Mouse (Mus musculus) myocyte (in vitro differentiated cells): ENCODE data around the gene Metap1.

Experiments
- MYOD1 ChIP-seq, 3 experiments: IDR thresholded peaks; one replicate each; pipeline ENCODE4 v1.6.1; 2011; ENCODE audit warnings: control low read depth in 2 of 3, low read depth in 2 of 3, mild to moderate bottlenecking in 2 of 3, moderate library complexity in 1 of 3; ENCODE audit not compliant: insufficient read length in 2 of 3, control insufficient read depth in 1 of 3
- POLR2AphosphoS2 ChIP-seq: IDR thresholded peaks from one replicate; pipeline ENCODE4 v1.6.1; 2011; ENCODE audit warnings: low read depth, control low read depth; ENCODE audit not compliant: insufficient read length
- TCF12 ChIP-seq: IDR thresholded peaks from one replicate; pipeline ENCODE4 v1.6.1; 2011; ENCODE audit warnings: mild to moderate bottlenecking, control low read depth; ENCODE audit not compliant: poor library complexity, insufficient read depth, severe bottlenecking

GRCm38 (mm10) chr3:138515656-138516370 is 26.5 kb upstream of the Metap1 start:
- no peak for TF ChIP-seq POLR2AphosphoS2
- no peak for TF ChIP-seq TCF12
- TF ChIP-seq MYOD1 (IDR thresholded peaks at IDR 0.05; ENCODE audit: control insufficient read depth in 1 of 3, insufficient read length in 2 of 3, low read depth in 2 of 3): no peak
